Mouse (Mus musculus) gastrocnemius, adult 2 months (tissue): ENCODE data around the gene Hrh2. TPM values are rescaled to one million over a fixed set of nuclear protein-coding genes. Genes with fewer than 3 reads are reported as not detected.

Experiments used
- DNase-seq: peaks from one replicate; pipeline ENCODE4 v3.0.0; 2022
- H3K27ac ChIP-seq: fragments of 200-600 bp; 2 replicates; pipeline ENCODE4 v1.8.1; 2022; ENCODE audit warnings: mild to moderate bottlenecking
- H3K4me3 ChIP-seq: fragments of 200-600 bp; 2 replicates; pipeline ENCODE4 v1.8.1; 2022; ENCODE audit warnings: mild to moderate bottlenecking, moderate library complexity
- CTCF ChIP-seq: fragments of 200-600 bp; IDR thresholded peaks from 2 replicates; pipeline ENCODE4 v1.8.1; 2022; ENCODE audit warnings: antibody characterized with exemption, mild to moderate bottlenecking, moderate library complexity
- intact Hi-C: fragments of 180-260 bp; cut with DNase I; formaldehyde crosslinking; loops from one replicate; pipeline ENCODE4 v1.15.1; 2025
- total RNA-seq, 2 experiments: library from RNA; stranded (reverse); gene quantifications; 2 replicates each; pipeline ENCODE4 v1.2.3; 2021

Hrh2 gene
- total RNA-seq, 2 experiments from 2014 or later: 0.11 to 0.15 TPM

DNA sequence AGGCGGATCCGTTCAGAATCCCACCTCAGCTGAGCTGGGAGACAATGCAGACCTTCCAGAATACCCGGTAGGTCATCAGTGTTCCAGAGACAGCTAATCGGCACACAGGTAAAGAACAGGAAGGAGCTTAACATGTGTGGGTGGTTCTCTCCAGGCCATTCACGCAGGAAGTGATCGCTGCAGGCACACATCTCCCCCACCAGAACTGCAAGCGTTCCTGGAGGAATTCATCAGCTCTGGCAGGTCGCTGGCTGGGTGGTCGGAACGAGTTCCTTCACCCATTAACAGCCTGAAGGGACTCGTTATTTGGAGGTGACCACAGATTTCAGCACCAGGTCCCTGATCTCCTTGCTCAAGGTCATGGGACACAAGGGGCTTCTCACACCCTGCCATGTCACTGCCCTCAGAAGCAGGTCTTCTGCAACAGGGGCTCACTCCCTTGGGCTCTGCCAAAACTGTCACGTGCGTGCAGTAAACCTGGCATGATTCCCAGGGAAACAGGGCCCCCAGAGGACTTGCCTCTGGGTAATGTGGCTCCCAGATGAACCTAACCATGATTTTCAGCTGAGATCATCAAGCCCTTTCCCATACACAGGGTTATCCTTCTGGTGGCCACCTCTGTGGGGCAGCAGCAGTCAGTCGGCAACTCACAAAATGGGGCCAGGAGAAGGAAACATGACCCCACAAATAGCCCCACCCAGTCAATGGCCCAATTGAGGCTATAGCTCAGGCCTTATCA lies 46.8 kb downstream of the Hrh2 start:
- intact Hi-C loops: no loop called here
- TF ChIP-seq CTCF: no peak
- no peak for DNase-seq
- H3K4me3 ChIP-seq: no peak overlapping the region
- no peak overlapping the region for H3K27ac ChIP-seq

DNA sequence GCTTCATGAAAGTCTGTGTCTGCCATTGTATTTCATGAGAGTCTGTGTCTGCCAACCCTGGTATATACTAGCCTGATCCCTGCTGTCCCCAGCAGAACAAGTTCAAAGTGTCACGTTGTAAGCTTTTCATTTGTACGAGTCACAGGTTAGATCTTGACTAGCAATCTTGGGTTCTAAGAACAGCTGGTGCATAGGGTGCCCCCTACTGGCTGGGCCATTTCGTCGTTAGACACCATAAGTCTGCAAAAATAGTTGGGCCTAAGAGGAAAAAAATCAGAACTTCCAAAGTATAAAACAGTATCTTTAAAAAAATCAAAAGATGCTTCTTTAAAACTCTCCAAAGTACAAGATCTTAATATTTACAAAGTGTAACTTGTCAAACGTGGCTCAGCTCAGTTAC lies 50.5 kb downstream of the Hrh2 start:
- TF ChIP-seq CTCF: peak; percentile 67
- peak; percentile 39 for DNase-seq
- no peak overlapping the region for H3K27ac ChIP-seq
- no peak overlapping the region for H3K4me3 ChIP-seq
- intact Hi-C loops: loop anchor here (2.0 kb wide), 1 partner anchor 128 kb away; no protein-coding TSS in a partner anchor

DNA sequence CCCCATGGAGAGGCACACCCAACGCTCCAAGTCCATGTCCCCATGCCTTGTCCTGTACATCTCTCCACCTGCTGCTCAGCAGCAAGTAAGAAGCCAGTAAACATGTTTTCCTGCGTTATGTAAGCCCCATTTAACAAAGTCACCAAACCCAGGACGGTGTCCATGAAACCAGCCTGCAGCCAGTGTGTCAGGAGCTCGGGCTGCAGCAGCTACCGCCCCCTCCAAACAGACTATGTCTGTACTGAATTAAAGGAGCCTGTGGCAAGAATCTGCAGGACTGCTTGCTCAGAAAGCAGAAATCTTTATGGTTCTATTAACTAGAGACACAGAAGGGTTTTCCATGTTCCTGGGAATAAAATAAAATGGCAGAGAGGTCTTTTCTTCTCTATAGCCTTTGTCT lies 53.3 kb downstream of the Hrh2 start:
- DNase-seq: no peak
- H3K4me3 ChIP-seq: no peak overlapping the region
- TF ChIP-seq CTCF: no peak
- no peak overlapping the region for H3K27ac ChIP-seq
- intact Hi-C loops: no loop called here

DNA sequence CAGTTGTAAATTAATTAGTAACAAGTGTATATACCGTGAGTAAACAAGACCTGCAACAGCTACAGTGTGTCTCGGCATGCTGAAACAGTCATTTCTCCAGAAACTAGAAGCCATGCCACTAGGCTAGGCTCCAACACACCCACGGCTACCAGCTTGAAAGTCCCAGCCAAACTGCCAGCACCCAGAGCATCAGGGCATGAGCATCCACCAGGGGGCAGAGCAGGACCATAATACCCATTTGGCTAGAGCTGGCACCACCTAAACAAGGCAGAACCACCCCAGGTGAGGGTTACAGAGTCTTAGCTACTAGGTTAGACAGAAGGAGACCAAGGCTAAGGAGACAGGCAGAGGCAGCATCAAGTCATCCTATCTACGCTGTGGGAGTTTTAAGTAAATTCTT lies 55.6 kb downstream of the Hrh2 start:
- no peak overlapping the region for H3K4me3 ChIP-seq
- H3K27ac ChIP-seq: no peak overlapping the region
- TF ChIP-seq CTCF: peak; percentile 93
- DNase-seq: peak; percentile 73
- intact Hi-C loops: loop anchor here (1.0 to 2.0 kb wide), 3 partner anchors 73 to 200 kb away; no protein-coding TSS in a partner anchor

DNA sequence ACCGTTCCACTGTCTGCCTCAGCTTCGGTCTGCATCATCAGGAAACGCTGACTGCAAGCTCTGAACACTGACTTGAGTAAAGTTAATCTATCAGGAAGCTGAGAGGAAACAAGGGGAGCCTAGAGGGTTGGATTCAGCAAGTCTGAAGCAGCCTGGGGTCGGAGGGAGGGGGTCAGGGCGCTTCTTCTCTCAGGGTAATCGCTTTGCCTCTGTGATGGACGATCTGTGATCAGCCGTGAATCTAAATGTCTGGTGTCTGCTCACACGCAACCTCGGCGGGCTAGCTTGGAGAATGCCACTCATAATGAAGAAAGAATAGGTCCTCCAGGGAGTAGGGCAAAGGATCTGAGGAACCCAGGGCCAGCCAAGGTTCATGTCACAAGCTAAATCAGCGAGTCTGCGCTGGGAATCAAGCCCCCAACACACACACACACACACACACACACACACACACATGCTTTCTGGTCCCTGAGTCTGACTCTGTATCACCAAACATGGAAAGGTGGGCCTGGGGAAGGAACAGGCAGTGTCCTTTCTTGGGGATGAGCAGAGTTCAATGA lies 56.6 kb downstream of the Hrh2 start:
- no peak overlapping the region for H3K27ac ChIP-seq
- no peak for TF ChIP-seq CTCF
- intact Hi-C loops: no loop called here
- no peak for DNase-seq
- no peak overlapping the region for H3K4me3 ChIP-seq

DNA sequence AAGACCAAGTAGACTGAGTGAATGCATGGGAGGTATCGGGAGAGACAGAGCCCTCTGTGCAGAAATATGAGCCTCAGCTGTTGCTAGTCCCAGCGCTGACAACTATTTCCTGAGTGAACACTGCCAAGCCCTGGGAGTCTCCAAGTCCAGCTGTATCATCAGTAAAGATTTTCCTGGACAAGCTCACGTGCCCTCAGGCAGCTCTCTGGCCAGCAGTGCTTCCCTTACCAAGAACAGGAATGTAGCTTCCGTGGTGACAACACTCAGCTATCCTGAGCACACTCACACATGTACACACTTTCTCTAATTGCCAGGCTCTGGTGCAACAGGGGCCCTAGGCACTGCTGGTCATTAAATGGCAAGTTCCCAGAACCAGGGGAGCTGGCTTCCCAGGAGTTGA lies 57.1 kb downstream of the Hrh2 start:
- Histone ChIP-seq H3K4me3 (no peak overlapping the region), H3K27ac (no peak overlapping the region)
- peak; percentile 53 for DNase-seq
- TF ChIP-seq CTCF: no peak
- intact Hi-C loops: no loop called here

DNA sequence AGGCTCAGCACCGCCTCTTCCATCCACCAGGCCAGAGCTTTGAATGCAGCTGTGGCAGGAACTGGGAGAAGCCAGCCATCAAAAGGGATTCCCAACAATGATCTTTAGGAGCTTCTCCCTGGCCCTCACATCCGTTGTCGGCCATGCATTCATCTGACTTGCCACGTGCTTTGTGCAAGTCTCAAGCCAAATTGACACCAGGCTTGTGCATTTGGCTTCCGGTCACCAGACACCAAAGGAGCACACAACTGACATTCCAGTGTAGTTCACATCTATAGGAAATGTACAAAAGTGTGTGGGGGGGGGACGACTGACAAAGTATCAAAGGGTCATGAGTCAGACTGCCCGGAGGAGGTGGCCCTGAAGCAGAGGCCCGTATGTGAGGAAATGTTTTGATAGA lies 58.4 kb downstream of the Hrh2 start:
- intact Hi-C loops: no loop called here
- DNase-seq: no peak
- Histone ChIP-seq H3K4me3 (no peak overlapping the region), H3K27ac (no peak overlapping the region)
- no peak for TF ChIP-seq CTCF

DNA sequence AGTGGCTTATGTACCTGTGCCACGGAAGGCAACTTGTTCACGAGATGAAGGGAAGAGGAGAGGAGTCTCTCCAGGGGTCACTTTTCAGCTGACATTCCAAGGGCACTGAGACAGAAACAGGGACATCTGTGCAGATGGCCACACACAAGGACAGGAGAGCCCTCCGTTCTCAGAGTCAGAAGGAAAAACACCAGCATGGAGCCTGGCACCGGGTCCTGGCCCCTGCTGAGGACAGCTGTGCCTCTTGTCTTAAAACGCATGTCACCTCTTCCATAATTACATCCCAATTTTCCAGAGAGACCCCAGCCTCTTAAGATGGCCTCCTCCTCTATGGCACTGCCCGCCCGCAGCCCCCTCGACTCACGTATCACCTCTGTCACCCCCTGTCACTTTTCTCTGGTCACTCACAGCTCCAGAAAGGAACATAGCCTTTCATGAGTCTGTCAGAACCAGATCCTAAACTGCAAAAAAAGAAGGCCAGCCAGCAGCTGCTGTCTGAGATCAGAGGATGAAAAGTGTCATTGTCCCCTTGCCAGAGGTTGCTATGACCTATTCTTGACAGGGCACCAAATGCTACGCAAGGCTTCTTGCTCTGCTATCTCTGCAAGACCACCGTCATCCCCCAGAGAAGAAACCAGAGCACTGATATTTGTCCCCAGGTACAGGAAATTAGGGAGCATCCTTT lies 59.8 kb downstream of the Hrh2 start:
- no peak for TF ChIP-seq CTCF
- H3K27ac ChIP-seq: no peak overlapping the region
- H3K4me3 ChIP-seq: no peak overlapping the region
- DNase-seq: no peak
- intact Hi-C loops: no loop called here

DNA sequence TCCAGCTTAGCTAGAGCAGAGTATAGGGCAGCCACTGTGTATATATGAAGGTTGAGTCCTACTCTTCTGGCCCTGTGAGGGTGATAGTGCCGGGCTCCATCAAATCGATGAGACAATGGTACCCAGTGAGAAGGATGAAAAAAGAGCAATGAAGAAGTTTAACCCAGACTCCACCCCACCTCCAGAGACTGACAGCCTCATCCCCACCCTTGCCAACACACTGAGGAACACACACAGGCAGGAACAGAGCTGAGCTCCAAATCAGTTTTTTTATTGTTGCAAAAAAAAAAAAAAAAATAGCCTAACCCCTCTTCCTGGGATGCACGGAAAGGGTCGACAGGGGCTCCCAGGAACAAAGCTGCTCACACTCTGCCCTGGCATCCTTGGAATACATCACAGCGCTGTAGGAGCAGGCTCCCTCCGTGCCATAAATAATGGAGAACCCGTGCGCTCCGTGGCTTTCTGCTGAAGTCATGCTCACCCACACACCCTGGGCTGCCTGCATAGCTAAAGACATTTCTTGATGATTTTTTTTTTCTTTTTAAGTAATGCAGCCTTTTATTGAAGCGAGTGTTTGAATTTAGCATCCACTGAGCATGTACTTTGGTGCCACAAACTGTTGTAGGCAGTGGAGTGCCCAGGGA lies 65.8 kb downstream of the Hrh2 start:
- no peak overlapping the region for H3K27ac ChIP-seq
- intact Hi-C loops: no loop called here
- no peak for DNase-seq
- H3K4me3 ChIP-seq: no peak overlapping the region
- no peak for TF ChIP-seq CTCF

DNA sequence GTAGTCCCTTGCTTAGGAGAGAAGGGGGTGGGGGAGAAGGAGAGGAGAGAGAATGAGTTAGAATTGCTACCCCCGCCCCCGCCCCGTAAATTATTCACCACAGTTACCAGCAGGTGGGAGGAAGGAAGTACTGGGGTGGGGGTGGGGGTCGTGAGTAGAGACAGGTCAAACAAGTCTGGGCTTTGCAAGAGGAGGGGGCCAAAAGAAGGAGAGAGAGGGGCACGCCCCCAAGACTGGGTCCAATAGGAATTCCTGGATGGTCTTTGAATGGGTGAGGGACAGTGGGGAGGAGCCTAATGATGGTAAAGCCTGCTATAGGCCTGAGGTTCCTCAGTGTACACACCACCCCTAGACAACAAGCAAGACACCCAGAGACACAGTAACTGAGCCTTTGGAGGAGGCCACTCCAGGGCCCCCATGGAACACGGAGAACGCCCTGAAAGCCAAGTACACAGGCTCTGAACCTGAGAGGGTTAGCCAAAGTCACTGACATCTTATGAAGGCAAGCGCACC lies 66.4 kb downstream of the Hrh2 start:
- Histone ChIP-seq H3K4me3 (no peak overlapping the region), H3K27ac (no peak overlapping the region)
- no peak for DNase-seq
- no peak for TF ChIP-seq CTCF
- intact Hi-C loops: no loop called here

DNA sequence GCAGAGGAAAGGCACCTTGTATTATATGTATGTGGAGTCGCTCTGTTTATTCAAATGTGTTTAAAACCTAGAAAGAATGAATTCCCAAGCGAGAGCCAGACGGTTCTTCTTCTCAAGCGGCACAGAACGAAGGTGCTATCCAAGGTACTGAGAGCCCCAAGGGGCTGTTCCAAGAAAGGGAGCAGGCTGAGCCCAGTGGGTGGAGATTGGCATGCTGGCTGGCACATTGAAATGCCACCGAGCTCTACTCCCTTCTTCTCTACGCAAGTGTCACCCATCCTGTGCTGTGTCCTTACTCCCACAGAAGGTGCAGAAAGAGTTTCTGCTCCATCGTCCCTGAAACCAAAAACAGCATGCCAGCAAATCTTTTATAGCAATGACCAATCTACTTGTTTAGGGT lies 68.4 kb downstream of the Hrh2 start:
- intact Hi-C loops: no loop called here
- no peak overlapping the region for H3K4me3 ChIP-seq
- TF ChIP-seq CTCF: no peak
- H3K27ac ChIP-seq: no peak overlapping the region
- DNase-seq: no peak

DNA sequence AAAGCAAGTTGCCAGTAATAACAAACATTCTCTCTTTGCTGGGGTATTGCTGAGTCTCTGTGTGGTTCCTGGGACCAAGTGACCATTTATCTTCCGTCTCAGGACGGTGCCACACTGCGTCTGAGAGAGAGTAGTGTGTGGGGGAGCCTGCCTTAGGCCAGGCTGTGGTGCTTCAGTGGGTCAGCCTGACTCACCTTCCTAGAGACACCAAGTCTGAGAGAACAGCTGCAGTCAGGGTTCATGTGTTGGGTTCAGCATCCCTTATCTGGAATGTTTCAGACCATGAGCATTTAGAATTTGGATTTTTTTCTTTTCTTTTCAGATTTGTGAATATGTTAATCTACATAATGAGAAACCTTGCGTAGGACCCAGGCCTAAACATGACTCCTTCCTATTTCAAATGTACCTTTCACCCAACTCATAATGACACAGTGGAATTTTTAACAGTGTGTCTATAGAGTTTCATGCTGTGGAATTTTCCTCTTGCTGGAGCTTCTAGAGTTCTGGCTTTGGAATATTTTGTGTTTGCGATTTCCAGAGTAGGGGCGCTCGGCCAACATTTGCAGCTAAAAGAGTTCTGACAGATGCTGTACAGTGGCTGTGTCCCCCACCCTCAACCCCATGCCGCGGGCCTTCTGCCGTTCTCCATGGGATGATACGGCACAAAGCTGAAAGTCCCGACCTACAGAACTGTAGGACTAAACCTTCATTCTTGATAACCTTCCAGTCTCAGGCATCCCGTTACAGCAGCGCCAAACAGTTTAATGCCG lies 71.0 kb downstream of the Hrh2 start:
- intact Hi-C loops: no loop called here
- DNase-seq: no peak
- Histone ChIP-seq H3K4me3 (no peak overlapping the region), H3K27ac (no peak overlapping the region)
- TF ChIP-seq CTCF: no peak
